Mouse (Mus musculus) urinary bladder, postnatal 10 days (tissue): ENCODE measurements around the gene Npr2.
"Not testable (repeated sequence)": the region's sequence is repeated elsewhere in the genome, so short reads cannot be mapped to it uniquely, and the experiment has no call there.

Experiments
- DNase-seq: peaks from one replicate; pipeline ENCODE4 v3.0.0; 2022; ENCODE audit warnings: low spot score

The Npr2 gene

GRCm38 (mm10) chr4:43631046-43631955 is at the start of gene Npr2:
TSS of gene Npr2 (plus strand) at chr4:43631935.
- DNase-seq, result no peak

DNA sequence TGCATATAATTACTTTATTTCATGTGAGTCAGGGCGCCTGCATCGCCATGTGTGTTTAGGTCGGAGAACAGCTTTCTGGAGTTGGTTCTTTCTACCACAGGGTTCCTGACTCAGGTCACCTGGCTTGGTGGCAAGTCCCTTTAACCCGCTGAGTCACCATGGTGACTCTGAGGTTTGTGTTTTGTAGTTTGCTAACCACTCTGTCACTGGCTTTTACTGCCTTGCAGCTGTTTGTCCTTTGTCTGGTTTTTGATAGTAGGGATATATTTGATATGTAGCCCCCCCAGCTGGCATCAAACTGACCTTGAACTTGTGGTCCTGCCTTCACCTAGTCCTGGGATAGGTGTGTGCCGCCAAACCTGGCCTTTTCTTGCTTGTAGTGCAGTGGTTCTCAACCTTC is 49.5 kb upstream of the Npr2 start:
- no peak for DNase-seq

DNA sequence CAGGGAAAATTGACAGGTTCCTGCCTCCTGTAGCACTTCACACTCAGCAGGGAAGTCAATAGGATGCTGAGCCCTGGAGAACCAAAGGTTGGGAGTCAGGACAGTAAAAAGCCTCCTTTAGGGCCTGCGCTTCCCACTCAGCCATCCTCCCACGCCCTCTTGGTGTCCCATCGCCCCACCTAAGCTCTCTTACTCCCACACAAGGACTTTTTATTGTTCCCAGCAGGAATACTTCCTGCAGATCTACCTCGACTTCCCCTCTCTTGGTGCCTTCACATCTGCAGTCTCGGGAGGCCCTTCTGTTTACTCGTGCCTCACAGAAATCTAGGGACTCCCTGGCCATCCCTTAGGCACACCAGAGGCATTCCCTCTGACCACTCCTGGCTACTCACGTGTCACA is 48.3 kb upstream of the Npr2 start:
- no peak for DNase-seq

GRCm38 (mm10) chr4:43584444-43585416 is 47.0 kb upstream of the Npr2 start, which contains the start of gene Msmp:
TSS of gene Msmp (minus strand) at chr4:43584494.
- no peak for DNase-seq

DNA sequence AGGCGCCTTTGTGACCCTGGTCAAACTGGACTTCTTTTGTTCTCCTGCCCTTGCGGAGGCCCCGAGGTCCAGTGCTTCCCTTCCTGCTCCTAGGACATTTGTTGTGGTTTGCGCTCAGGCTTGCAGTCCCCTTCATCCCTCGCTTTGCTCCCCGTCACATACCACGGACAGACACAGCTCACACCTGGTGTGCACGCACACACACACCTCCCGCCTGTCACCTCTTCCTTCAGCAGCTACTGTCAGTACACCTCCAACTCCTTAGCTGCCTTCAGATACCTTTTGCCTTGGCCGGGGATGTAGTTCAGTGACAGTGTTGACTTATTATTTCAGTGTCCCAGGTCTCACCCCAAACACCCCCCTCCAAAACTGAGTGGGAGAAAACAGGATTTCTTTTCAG is 46.1 kb upstream of the Npr2 start:
- DNase-seq, result no peak

DNA sequence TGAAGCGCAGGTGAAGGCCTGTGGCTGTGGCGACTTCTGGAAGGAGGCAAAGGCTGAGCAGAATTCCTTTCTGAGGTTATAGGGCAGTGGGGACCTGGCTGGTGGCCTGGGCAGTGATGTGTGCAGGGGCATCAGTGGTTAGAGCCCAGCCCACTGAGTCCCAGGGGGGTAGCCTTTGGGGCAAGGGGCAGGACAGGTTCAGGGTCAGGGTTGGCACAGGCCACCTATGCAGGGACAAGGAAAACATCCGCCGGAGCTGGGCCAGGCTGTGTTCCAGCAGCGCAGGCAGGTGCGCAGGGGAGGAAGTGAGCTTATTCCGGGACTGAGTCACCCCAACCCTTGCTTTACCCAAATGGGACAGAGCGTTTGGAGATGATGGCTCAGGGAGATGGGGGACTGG is 45.3 kb upstream of the Npr2 start:
- DNase-seq, result no peak

- no peak for DNase-seq
Measured at GRCm38 (mm10) chr4:43587681-43588080, 44.1 kb upstream of the Npr2 start.

GRCm38 (mm10) chr4:43591543-43591942 is 40.2 kb upstream of the Npr2 start:
- DNase-seq, result no peak

DNA sequence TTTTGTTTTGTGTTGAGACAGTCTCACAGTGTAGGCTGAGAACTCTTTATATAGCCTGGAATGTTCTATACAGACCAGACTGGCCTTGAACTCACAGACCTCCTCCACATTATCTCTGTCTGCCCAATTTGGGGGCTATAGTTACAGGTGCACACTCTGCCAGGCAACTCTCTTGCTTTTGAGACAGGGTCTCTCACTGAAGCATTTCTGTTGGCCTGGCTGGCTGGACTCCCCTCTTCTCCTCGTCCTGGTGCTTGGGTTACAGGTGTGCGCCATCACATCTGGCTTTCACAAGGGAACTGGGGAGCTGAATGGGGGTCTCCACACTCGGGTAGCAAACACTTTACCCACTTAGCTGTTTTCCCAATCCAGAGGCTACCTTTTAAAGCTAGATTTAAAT is 39.8 kb upstream of the Npr2 start:
- DNase-seq, result no peak

DNA sequence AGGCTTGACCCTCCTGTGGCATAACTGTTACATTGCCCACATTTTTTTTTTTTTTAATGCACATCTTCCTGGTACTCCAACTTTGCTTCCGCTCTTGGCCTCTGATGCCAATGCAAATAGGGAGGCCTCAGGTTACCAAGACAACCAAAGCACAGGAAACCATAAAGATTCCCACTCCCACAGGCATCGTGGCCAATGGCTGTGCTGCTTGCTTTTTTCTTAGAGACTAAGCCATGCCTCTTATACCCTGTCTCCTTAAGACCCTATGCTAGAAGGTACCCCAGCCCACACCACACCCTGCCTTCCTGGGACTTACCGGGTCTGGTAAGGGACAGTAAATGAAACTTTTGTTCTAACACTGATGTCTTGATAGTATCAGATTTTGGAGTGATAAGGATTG is 38.3 kb upstream of the Npr2 start:
- DNase-seq, result no peak

DNA sequence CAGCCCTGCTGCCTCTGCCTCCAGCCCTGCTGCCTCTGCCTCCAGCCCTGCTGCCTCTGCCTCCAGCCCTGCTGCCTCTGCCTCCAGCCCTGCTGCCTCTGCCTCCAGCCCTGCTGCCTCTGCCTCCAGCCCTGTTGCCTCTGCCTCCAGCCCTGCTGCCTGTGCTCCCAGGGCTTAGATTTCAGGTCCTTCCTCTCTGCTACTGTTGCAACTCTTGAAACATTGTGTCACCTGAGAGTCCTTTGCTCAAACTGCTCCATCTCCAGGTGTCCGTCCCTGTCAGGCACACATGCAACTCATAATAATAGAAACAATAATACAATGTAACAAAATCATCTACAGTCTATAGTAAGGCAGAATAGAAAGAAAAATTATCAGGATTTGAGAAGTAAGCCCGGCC is 35.1 kb upstream of the Npr2 start:
- DNase-seq, result not testable (repeated sequence)

- no peak for DNase-seq
Measured at GRCm38 (mm10) chr4:43598200-43598599, 33.5 kb upstream of the Npr2 start.

- DNase-seq, result no peak
Measured at GRCm38 (mm10) chr4:43598650-43599380, 32.9 kb upstream of the Npr2 start.

- no peak for DNase-seq
Measured at GRCm38 (mm10) chr4:43600195-43600934, 31.4 kb upstream of the Npr2 start.

DNA sequence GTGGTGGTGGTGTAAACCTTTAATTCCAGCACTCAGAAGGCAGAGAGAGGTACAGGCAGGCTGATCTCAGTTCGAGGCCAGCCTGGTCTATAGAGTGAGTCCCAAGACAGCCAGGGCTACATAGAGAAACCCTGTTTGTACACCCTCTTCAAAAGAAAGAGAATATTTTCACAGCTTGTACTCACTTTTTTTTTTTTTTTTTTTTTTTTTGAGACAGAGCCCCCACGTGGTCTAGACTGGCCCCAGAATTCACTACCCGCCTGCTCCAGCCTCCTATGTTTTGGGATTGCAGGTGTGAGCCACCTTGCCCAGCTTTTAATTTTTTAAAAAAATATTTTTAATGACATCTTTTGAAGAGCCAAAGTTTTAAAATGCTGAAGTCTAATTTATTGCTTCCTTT is 27.6 kb upstream of the Npr2 start:
- DNase-seq, result no peak

- no peak for DNase-seq
Measured at GRCm38 (mm10) chr4:43604751-43605685, 26.7 kb upstream of the Npr2 start.

DNA sequence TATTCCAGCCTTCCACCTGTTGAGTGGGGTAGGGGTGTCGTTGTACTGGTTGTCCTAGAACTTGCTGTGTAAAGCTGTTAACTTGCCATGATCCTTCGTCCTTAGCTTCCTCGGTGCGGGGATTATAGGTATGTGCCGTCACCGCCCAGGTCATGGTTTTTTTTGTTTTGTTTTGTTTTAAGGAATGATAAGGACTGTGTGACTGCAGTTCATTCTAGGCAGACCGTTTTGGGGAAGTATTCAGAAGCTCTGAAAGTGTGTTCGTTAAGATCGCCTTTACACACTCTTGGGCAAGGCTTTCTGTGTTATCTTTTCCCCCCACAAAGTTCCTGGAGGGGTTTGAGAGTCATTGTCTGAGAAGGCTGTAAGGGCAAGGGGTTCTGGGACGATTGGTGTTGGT is 19.2 kb upstream of the Npr2 start:
- DNase-seq, result no peak

GRCm38 (mm10) chr4:43613060-43613730 is 18.5 kb upstream of the Npr2 start:
- DNase-seq, result no peak

GRCm38 (mm10) chr4:43620146-43620778 is 11.5 kb upstream of the Npr2 start:
- DNase-seq, result no peak
